Mouse (Mus musculus) cerebellum, adult 2 months (tissue): ENCODE data around the gene Prss21.

Source experiments
- CTCF ChIP-seq: fragments of 200-500 bp; IDR thresholded peaks from 2 replicates; pipeline ENCODE4 v1.5.1; 2011; ENCODE audit warnings: low read depth, mild to moderate bottlenecking, control low read depth, low read length, moderate library complexity, borderline replicate concordance; ENCODE audit not compliant: insufficient read depth
- POLR2A ChIP-seq: fragments of 200-500 bp; IDR thresholded peaks from 2 replicates; pipeline ENCODE4 v1.6.1; 2011; ENCODE audit warnings: low read length, control low read depth, borderline replicate concordance; ENCODE audit not compliant: insufficient read depth

- TF ChIP-seq CTCF (peak; percentile 71), POLR2A (peak; percentile 65; the same call in 1 of the 2 replicates)
Measured at GRCm38 (mm10) chr17:23829064-23829619, 38.7 kb upstream of the Prss21 start, which contains the start of gene Elob.
